Mouse (Mus musculus): Measurements from ENCODE around the gene Smarca4. TPM values are rescaled to one million over a fixed set of nuclear protein-coding genes. Genes with fewer than 3 reads are reported as not detected.

Smarca4 gene
- total RNA-seq, 2 experiments from 2014 or later = 63.2 to 71.1 TPM

DNA sequence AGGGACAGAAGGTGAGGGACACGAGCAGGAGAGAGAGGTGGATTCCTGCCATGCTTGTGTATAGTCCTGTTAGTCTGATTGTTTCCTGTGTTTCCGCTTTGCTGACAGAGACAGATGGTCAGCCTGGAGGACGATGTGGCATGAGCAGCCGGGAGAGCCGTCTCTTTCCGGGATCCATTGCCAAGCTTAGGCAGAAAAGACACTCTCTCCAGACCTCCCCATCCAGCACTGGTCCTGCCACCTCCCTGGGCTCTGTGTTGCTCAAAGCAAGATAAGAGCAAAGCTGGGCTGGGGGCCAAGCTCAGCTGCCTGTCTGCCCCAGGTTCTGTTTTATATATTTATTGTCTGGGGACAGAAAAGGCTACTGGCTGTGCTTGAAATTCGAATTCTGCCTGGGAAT lies 132.1 kb downstream of the Smarca4 start:
- ATAC-seq (replicated peaks; ENCODE audit: poor library complexity) = peak; percentile 90

GRCm38 (mm10) chr9:21748491-21748890 lies 132.5 kb downstream of the Smarca4 start:
- no peak for ATAC-seq (replicated peaks; ENCODE audit: poor library complexity)

DNA sequence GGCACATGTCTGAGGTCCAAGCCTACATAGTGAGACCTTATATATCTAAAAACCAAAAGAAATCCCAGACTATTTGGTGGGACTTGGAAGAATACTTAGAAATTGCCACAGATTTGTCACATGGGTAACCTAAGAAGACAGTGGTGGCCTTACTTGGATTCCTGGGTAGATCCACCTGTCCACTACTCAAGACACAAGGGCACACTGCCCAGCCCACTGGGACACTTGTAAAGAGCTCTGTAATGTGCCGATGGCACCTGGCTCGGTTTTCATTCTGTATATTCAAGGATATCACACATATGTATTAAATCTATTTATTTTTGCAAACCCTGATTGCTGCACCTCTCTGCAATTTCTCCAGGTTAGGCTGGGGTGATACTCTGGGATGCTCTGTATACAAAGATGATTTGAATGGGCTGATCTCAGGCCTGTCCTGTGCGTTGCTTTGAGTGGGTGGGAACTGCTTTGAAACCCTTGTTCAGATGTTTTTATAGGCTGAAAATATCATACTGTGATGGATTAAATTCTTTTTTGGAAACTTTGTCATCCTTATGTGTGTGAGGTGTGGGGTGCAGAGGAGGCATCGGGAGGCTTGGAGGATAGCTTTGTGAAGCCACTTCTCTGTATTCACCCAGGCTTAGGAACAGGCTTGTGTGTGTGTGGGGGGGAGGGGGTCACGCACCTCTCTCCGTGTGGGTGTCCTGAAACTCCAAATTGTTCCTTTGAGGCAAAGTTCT lies 133.6 kb downstream of the Smarca4 start:
- no peak for ATAC-seq (replicated peaks; ENCODE audit: poor library complexity)

DNA sequence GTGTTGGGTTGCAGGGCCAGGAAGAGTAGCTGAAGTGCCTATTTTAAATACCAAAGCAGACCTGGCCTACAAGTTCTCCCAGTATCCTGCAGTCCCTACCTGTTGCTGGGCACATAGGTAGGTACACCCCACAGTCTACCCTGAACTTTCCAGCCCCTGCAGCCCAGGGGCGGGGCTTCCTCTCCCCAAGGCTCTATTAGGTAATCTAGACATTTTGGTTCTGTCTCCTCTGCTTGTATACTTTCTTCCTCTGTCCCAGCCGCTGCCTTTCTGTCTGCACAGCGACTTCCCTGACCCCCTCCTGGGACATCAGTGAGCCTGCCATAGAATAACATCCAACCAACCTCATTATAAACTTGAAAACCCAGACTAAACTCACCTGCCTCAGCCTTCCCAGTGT lies 134.4 kb downstream of the Smarca4 start:
- ATAC-seq (replicated peaks; ENCODE audit: poor library complexity) = no peak

- no peak for ATAC-seq (replicated peaks; ENCODE audit: poor library complexity)
Observed at GRCm38 (mm10) chr9:21751347-21751746, 135.4 kb downstream of the Smarca4 start.

DNA sequence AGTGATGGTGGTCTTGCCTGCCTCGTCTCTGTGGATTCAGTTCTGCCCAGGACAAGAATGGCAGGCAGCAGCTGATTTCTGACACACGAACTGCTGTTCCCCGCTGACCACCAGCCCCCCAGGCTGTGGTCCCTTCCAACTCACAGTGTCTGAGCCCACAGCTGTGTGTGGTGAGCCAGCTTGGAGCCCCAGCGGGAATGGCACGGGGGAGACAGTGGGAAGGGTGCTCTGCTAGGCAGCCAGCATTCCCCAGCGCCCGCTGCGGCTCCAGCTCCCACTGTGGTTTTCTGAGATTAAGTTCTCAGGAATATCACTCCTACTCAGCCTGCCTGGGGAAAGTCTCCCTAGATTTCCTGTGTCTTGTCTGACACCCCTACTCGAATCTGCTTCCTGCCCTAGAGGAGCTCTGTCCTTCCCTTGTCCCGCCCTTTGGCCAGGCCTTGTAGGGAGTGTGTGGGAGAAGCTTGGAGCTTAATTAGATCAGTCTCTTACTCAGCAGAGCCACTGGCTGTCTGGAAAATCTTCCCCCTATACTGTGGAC lies 136.4 kb downstream of the Smarca4 start:
- no peak for ATAC-seq (replicated peaks; ENCODE audit: poor library complexity)

Other genes starting within 250 kb of the Smarca4 start
- gene Ilf3, start 248.3 kb upstream of the Smarca4 start, total RNA-seq (2015) = 55.7 and 56.9 TPM in 2 replicates
- gene Ilf3, start 248.3 kb upstream of the Smarca4 start, total RNA-seq (2017) = 97.5 and 100 TPM in 2 replicates
- 34.0 and 37.9 TPM in 2 replicates for gene Qtrt1, start 204.3 kb upstream of the Smarca4 start, total RNA-seq (2015)
- 16.0 and 27.9 TPM in 2 replicates for gene Qtrt1, start 204.3 kb upstream of the Smarca4 start, total RNA-seq (2017)
- gene Dnm2, start 191.3 kb upstream of the Smarca4 start, total RNA-seq (2015) = 63.4 and 64.5 TPM in 2 replicates
- 87.0 and 89.9 TPM in 2 replicates for gene Dnm2, start 191.3 kb upstream of the Smarca4 start, total RNA-seq (2017)
- gene Tmed1, start 105.9 kb upstream of the Smarca4 start, total RNA-seq (2015) = 8.5 and 8.6 TPM in 2 replicates
- 16.2 and 19.5 TPM in 2 replicates for gene Tmed1, start 105.9 kb upstream of the Smarca4 start, total RNA-seq (2017)
- 17.9 and 28.6 TPM in 2 replicates for gene AB124611, start 90.0 kb upstream of the Smarca4 start, total RNA-seq (2015)
- 29.6 and 45.9 TPM in 2 replicates for gene AB124611, start 90.0 kb upstream of the Smarca4 start, total RNA-seq (2017)
- gene Carm1, start 69.3 kb upstream of the Smarca4 start, total RNA-seq (2015) = 49.4 and 56.5 TPM in 2 replicates
- gene Carm1, start 69.3 kb upstream of the Smarca4 start, total RNA-seq (2017) = 21.1 and 21.8 TPM in 2 replicates
- gene Timm29, start 23.4 kb upstream of the Smarca4 start, total RNA-seq (2015) = 43.8 and 44.9 TPM in 2 replicates
- gene Timm29, start 23.4 kb upstream of the Smarca4 start, total RNA-seq (2017) = 52.1 and 63.7 TPM in 2 replicates
- 5.3 and 6.6 TPM in 2 replicates for gene Yipf2, start 23.3 kb upstream of the Smarca4 start, total RNA-seq (2015)
- gene Yipf2, start 23.3 kb upstream of the Smarca4 start, total RNA-seq (2017) = 15.5 and 19.0 TPM in 2 replicates
- 6.5 and 8.5 TPM in 2 replicates for gene Ldlr, start 107.3 kb downstream of the Smarca4 start, total RNA-seq (2015)
- 14.0 and 14.4 TPM in 2 replicates for gene Ldlr, start 107.3 kb downstream of the Smarca4 start, total RNA-seq (2017)
- 43.2 and 50.1 TPM in 2 replicates for gene Spc24, start 144.1 kb downstream of the Smarca4 start, total RNA-seq (2015)
- 128 and 151 TPM in 2 replicates for gene Spc24, start 144.1 kb downstream of the Smarca4 start, total RNA-seq (2017)
- gene Kank2, start 182.6 kb downstream of the Smarca4 start, total RNA-seq (2015) = 0.72 and 1.2 TPM in 2 replicates
- 0.71 and 1.2 TPM in 2 replicates for gene Kank2, start 182.6 kb downstream of the Smarca4 start, total RNA-seq (2017)
- 0.22 and 1.8 TPM in 2 replicates for gene Angptl8, start 219.3 kb downstream of the Smarca4 start, total RNA-seq (2015)
- gene Angptl8, start 219.3 kb downstream of the Smarca4 start, total RNA-seq (2017) = 4.0 and 4.7 TPM in 2 replicates
- 0.64 and 1.6 TPM in 2 replicates for gene Dock6, start 236.5 kb downstream of the Smarca4 start, total RNA-seq (2015)
- gene Dock6, start 236.5 kb downstream of the Smarca4 start, total RNA-seq (2017) = 0.67 and 2.3 TPM in 2 replicates

Data from megakaryocyte progenitor cell, adult 5-6 weeks (primary cell).